Mouse (Mus musculus) T-helper 17 cell (primary cell): ENCODE measurements around the gene Nrde2.

Source experiments
- in situ Hi-C, 2 experiments: fragments of 300-600 bp; cut with MboI, MseI; formaldehyde crosslinking; loops; 1 replicate in 1 of 2; 2 replicates in 1 of 2; pipeline ENCODE4 v1.15.1; 2025; ENCODE audit warnings: high pct_unique_total_duplicates in 2 of 2

Gene Nrde2

DNA sequence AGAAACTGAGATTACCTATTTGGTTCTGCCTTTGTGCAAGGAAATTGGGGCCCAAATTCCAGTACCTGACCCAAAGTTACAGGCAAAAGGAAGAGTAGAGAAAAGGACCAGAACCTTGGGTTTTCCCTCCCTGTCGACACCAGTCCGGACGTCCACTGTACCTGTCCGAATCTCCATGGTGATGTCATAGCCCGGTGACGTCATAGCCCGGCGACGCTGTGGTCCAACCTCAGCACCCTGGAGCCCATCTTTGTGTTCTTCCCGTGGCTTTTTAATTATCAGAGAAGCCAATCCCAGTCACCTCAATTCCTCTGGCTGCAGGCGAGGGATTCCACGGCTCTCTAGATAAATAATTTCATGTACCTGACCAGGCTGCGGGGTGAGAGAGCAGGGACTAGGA, 21.3 kb upstream of the Nrde2 start:
- in situ Hi-C loops, result no loop called here

DNA sequence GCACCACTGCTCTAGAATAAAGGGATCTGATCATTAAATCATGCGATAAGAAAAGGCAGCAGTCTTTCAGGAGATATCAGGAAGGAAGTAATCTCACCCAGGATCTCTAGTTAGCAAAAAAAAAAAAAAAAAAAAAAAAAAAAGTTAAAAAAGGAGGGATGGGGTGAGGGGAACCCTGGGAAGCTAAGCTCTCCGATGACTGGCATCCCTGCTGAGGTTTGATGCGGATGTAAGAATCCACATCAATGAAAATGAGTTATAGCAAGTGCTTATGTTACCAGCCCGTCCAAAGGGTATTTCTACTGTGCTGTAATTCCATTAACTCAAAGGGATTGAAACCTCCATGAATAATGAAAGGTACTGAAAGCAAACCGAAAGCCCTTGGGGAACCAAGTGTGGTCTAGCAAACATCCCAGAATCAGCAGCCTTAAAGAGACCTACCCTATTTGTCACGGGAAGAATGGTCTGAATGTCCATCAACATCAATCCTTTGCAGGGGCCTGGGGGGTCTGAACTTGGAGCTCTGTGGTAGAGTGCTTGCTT, 19.5 kb upstream of the Nrde2 start:
- in situ Hi-C loops, result loop anchor here in 1 of 2 experiments (10.0 kb wide), 1 partner anchor 306 kb away; no protein-coding TSS in a partner anchor

DNA sequence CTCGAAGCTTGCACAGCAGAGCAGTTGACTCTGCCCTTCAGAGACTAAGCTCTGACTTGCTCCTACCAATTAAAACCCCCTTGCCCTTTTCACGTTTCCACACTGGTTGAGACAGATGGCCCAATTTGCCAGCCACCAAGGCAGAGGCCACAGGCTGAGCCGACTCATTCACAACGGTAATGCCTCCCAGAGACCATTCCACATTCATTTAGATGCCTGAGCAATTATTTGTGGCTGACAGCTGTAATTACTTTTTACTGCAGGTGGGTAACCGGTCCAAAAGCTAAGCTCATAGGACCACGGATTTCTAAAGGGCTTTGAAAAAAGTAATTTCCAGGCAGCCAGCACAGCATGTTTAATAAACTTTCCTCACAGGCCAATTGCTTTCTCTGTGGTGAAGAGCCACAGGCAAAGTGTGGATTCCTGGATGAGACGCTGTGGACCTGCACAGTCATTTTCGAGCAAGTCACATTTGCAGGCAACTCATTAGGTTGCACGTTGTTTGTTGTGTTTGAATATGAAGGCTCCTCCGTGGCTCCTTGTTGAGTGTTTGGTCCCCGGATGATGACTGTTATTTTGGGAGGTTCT, 17.1 kb upstream of the Nrde2 start:
- in situ Hi-C loops, result loop anchor here in 1 of 2 experiments (10.0 kb wide), 1 partner anchor 308 kb away; no protein-coding TSS in a partner anchor

DNA sequence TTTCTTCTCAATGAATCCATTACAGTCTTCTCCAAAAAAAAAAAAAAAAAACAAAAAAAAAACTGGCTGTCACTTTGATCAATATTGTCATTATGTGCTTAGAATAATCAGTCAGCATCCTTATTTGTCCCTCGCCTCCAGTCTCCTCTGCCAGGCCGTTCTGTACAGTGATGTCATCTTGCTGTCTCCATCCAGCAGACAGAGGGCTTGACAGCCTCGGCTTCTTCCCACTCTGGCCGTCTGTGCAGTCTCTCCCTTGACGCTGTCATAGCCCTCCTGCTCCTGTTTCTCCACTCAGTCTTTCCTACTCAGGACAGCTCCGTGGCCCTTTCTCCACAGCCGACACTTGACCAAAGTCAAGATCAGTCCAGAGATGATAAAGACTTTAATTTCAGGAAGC, 13.0 kb upstream of the Nrde2 start:
- in situ Hi-C loops, result loop anchor here (10.0 to 25.0 kb wide), 2 partner anchors 312 to 1910 kb away; partner anchors contain the start of genes Galc (in 1 of the 2) and Gpr65 (in 1 of the 2)

DNA sequence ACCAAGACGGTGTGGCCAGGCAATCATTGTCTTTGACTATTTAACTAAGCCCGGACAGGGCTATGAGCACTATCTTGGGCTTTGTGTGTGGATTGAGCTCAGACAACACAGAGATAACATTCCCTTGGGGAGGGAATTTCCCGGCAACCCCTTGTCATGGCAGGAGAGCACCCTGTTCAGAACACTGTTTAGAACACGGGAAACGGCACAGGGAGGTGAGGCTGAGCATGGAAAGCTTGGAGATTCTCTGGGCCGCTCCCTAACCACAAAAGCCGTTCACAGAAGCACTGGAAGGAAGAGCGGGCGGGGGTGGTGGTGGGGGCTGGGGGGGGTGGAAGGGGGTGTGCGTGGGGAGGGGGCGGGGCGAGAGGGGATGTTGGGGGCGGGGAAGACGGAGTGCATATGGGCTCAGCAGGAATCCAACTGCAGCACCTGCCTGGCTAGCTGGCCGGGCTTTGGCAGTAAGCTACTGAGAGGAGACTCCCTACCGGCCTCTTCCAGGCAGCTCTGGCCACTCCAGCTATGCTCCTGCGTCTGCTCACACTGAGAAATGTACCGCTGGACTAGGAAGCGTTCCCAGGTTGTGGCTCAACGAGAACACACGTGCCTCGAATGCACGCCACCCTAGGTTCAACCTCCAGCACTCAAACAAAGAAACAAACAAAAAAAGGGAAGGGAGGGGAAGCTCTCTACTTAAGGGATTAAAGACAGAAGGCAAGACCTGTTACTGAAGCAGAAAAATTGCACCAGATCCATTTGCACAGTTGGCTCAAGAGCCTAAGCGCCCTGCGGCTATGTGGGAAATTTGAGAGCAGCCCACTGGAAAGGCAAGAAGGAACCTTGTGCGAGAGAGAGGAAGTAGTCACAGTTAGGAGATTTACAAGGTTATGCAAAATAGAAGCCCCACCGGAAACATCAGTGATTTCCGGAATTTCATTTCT, 8.7 kb upstream of the Nrde2 start:
- in situ Hi-C loops, result loop anchor here in 1 of 2 experiments (25.0 kb wide), 1 partner anchor 1906 kb away; the partner anchor contains the start of genes Galc and Gpr65

DNA sequence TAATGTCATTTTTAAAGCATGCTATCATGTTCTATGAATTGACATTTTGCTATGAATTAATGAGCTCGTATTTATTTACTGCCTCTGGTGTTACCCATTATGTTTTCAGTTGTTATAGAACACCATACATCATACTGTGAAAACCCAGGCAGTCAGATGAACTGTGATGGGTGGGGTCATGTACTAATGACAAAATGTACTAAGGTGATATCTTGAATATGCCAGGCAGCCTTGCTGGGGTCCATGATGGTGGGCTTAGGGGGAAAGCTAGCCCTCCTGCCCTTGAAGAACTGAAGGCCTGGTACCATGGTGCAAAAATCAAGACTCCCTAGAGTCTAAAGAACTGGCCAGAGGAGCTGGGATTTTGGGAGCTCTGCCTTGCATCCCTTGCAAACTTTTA, 8.0 kb upstream of the Nrde2 start:
- in situ Hi-C loops, result loop anchor here in 1 of 2 experiments (25.0 kb wide), 1 partner anchor 1905 kb away; the partner anchor contains the start of genes Galc and Gpr65

DNA sequence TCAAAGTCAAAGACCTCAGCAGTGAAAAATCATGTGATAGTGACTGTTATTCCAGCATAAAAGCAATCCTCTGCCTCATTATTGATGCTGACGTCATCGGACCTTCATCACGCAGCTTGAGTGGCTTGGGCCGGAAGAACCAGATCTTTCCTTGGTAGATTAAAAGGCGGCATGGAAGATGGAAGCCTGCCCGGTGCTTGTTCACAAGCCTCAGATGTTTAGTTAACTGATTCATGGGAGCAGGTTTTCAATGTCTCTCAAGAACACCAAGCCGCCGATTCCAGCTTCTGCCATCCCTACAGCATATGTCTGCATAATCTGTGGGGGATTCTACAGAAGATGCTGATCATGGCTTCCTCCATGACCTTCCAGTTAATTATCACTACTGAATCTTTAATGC, 7.5 kb upstream of the Nrde2 start:
- in situ Hi-C loops, result loop anchor here in 1 of 2 experiments (25.0 kb wide), 1 partner anchor 1905 kb away; the partner anchor contains the start of genes Galc and Gpr65

DNA sequence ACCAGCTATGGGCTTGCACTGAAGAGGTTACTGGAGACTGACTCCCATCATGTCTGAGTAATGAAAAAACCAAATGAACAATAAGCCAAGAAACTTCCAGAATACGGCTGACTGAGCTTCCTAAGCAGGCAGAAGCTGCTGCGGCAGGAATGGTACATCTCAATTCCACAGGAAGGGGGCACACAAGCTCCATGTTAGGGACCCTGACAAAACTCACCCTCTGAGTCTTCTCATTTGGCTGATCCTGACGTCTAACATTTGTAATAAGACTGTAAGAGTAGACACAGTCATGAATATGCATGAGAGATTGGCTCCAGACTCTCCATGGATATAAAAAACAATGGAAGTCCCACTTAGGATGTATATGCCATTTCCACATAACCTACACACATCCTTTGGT, 6.7 kb upstream of the Nrde2 start:
- in situ Hi-C loops, result loop anchor here in 1 of 2 experiments (25.0 kb wide), 1 partner anchor 1904 kb away; the partner anchor contains the start of genes Galc and Gpr65

DNA sequence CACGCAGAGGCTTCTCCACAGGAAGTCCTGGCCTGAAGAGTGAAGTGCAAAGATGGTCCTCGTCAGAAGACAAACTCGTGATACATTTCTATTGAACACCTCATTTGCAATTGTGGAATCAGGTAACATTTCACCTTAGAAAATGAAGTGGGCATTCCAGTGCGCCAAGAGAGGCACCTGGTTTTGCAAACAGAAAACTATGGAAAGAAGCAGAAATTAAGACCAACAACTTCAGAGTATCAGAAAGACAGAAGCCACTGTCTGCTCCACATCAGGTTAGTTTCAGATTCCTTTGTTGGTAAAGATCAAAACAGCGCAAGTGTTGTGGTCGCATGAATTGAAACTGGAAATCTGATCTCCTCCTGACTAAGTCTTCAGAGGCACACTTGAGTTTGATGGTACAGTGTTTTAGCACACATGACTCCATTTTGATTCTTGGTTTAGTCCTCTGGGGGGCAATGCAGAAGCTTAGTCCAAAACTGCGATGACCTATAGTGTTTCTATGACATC, 5.6 kb upstream of the Nrde2 start:
- in situ Hi-C loops, result loop anchor here in 1 of 2 experiments (25.0 kb wide), 1 partner anchor 1903 kb away; the partner anchor contains the start of genes Galc and Gpr65

DNA sequence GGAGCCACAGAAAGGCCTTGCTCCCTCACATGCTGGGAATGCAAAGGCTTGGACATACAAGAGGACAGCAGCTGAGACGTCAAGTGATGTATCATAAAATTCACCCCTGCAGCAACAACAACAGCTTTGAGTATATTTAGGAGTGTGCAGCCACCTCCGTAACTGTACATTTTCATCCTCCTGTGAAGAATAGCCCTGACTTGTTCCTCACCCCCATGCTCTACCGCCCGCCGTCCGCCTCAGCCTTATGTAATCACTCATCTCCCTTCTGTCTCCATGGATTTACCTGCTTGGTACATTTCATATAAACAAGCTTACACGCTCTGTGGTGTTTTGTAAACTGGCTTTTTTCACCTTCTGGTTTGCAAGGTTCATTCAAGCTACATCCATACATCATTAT, 7.0 kb downstream of the Nrde2 start:
- in situ Hi-C loops, result loop anchor here in 1 of 2 experiments (25.0 kb wide), 1 partner anchor 1890 kb away; the partner anchor contains the start of genes Galc and Gpr65

DNA sequence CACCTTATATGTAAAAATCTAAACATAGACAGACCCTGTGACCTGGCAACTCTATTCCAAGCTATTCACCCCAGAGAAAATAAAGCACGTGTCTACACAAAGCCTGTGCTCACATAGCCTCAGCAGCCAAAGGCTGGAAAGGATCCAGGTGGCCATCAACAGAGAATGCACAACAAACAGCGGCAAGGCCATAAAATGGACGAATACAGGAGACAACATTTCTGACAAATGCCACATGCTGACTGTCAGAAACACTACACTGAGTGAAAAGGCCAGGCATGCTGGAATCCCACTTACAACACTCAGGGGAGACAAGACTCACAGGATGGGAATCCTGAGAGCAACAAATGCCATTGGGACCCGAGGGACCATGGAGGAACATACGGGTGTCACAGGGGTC, 15.2 kb downstream of the Nrde2 start:
- in situ Hi-C loops, result no loop called here

DNA sequence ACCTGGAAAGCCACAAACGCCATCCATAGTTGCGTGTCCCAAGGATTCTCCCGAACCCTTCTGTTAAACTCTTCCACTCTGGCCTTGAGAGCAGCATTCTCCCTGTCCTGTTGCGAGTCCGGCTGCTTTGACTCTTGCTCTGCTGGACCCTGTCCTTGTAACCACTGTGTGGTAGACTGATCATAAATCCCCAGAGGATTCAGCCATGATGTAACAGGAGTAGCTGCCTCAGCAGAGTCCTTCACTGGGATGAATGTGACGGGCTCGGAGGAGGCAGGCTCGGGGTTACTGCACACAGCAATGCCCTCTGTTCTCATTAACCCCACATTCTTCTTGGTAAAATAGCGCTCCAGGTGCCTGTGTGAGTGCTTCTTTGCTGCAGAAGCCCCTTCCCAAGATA, 15.7 kb downstream of the Nrde2 start:
- in situ Hi-C loops, result no loop called here

DNA sequence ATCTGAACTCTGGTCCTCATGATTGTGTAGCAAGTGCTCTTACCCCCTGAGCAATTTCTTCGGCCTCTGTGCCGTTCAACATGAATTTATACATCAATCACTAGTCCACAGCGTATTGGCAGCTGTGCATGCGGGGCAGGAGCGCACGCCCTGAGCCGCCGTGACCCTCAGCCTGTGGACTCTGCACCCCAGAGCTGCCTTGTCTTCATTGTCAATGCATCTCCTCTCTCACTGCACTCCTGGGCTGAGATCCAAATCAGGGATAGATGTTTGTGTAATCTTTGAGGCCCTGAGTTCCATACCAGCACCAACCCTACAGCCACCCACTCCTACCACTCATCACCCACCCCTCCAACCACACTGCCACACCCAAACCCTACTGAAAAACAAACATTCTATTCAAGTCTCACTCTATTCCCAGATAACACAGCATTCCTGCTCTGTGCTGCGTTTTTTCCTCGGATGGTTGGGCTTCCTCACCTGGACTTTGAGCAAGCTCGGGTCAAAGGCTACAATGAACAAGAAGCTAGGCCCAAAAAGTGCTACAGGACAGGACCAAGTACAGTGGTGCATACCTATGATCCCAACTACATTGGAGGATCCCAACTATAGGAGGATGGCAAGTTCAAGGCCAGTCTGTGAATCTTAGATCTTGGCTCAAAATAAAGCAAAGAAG, 16.5 kb downstream of the Nrde2 start:
- in situ Hi-C loops, result no loop called here

DNA sequence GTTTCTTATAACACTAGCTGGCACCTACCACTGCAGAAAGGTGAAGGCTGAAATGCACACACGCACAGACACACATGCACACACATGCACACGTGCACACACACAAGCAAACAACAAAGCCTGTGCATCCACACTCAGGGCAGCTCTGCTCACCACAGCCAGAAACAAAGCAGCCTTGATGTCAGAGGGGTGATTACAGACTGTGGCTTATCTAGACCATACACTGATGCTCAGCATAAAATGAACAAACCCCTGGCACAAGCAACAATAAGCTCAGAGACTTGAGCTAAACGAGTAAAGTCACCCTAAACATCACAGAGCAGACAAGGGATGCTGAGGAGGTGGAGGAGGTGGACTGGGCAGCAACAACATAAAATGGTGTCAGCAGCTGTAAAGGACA, 24.3 kb downstream of the Nrde2 start:
- in situ Hi-C loops, result no loop called here

DNA sequence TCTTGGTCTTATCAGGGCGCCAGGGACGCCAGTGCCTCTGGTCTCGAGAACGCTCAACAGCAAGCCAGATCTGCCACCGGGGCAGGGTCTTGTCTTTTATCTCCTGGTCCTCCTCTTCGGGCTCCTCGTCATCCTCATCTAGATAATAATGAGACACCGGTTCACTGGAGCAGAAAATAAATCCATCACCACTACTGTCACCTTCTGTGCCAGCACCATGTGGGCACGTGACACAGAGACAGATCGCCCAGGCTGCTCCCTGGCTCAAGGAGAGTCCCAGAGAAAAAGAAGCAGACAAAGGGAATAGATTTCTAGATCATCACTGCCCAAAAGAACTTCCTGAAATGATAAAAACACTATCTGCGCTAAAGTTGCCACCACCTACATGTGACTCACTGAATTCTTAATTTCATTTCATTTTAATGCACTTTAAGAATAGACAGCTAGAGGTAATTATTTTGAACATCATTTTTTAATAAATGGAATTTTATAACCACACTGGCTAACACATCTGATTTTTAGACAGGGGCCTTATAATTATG, 25.0 kb downstream of the Nrde2 start:
- in situ Hi-C loops, result loop anchor here in 1 of 2 experiments (5.0 kb wide), 1 partner anchor 353 kb away; no protein-coding TSS in a partner anchor

DNA sequence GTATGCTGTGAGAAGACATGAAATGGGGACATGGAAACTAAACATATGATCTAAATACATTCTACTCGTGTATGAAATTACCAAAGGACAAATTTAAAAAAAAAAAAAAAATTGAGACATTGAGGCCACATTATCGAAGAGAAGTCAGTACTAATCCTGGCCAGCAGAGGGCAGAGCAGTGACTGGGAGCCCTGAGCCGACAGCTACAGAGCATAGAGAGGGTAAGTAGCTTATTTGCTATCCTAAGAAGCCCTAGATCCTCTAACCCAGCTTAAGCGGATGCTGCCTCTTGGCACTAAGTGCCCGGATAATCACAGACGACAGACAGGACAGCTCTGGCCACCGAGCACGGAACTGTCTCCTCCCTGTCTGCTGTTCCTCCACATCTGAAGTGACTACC, 27.8 kb downstream of the Nrde2 start:
- in situ Hi-C loops, result loop anchor here in 1 of 2 experiments (5.0 kb wide), 1 partner anchor 356 kb away; no protein-coding TSS in a partner anchor

DNA sequence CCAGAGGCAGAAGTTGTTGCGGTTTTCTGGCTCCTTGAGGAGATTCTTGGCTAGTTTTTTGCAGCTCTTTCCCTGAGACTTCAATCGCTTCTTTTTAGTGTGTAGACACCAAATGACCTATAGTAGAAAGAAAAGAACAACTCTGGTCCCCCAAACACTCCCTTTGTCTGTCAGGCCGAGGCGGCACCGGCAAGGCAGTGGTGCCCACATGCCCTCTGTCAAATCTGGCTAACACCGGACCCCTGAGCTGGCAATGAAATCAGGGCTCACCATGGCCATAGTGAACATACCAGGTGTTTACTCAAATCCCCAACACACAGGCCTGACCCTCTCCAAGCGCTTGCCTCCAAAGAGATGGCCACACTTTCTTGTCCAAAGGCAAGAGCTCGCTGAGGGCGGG, 28.3 kb downstream of the Nrde2 start:
- in situ Hi-C loops, result loop anchor here in 1 of 2 experiments (5.0 kb wide), 1 partner anchor 356 kb away; no protein-coding TSS in a partner anchor

DNA sequence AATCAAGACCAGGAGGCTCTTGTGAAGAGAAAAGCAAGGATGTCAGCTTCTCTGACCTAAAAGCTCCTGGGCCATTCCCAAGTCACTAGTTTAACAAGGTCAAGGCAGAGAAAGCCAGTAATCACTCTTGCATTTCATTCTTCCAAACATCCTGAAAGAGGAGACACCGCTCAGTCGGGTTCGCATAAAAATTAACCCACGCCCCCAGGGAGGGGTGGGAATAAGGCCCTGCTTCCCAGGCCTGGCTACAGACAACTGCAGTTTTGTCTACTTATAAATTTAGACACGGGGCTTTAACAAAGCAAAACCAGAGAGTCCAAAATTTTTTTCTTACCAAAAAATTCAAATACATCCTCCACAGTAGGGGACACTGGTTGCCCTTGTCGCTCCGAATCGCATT, 30.5 kb downstream of the Nrde2 start:
- in situ Hi-C loops, result no loop called here

DNA sequence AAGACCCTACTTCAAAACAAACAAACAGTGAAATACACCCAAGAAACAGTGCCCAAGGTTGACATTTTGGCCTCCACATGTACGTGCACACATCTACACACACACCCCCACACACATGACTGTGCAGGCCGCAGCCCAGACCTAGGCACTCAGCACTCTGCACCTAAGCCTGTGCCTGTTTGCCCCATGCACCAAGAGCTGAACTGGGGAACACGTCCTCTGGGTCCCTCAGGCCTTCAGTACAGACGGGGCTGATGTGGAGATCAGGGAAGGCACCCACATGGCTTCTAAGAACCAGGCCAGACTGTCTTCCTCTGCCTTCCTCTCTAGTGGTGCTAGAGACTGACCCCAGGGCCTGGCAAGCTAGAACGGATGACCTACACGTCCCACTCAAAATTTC, 30.9 kb downstream of the Nrde2 start:
- in situ Hi-C loops, result no loop called here

DNA sequence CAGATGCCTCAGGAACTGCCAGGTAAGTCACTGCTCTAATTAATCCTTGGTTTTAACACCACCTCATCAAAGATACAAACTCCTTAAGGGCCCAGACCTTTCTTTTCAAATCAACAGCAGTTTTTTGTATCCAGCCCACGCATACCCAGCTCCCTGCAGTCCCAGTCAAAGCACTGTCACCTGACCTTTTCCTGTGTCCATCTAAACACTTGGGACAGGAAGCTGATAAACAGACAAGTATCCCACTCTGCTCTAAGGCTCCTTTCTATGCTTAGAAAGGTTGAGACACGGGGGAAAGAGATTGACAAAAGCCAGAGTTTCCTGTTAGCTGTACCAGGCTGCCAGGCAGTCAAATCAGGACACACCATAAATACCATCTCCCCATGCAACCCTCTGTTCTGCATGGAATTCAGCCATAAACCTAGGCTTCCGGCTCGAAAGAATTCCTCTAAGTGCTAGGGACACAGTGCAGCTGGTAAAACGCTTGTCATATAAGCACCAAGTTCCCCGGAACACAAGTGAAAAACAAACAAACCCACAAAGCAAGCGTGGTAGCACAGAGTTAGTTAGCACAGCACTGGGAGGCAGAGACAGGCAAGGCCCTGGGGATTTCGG, 31.5 kb downstream of the Nrde2 start:
- in situ Hi-C loops, result no loop called here
